Mouse (Mus musculus): Measurements from ENCODE around the gene Gm43302. TPM values are rescaled to one million over a fixed set of nuclear protein-coding genes. Genes with fewer than 3 reads are reported as not detected.
"Not testable (repeated sequence)": the region's sequence is repeated elsewhere in the genome, so short reads cannot be mapped to it uniquely, and the experiment has no call there.

The Gm43302 gene
- polyA plus RNA-seq, 1 experiment from 2014 or later: 0.12 TPM

DNA sequence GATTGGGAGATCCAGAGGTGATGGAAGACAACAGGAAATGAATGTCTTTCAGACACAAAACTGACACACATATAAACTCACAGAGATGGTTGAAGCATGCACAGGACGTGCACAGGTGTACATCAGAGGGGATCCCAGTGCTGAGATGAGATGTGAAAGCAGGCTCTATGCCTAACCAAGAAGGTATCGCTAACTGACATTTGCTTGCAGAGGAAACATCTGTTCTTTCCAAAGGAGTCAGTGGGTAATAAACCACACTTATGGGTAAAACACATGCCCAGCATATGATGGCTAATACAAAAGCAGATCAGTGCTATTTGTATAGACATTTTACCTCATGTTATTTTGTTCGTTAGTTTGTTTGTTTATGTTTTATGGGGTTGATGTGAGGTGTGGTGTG lies 32.8 kb downstream of the Gm43302 start:
- H3K27ac ChIP-seq; H3K4me2 ChIP-seq; ATAC-seq; H3K9me3 ChIP-seq (replicated peaks); H3K36me3 ChIP-seq (ENCODE audit: poor library complexity, severe bottlenecking); H3K9ac ChIP-seq; H3K27me3 ChIP-seq; H3K4me1 ChIP-seq; H3K4me3 ChIP-seq: not testable (repeated sequence)
- WGBS: no CpG with 5 or more reads among the region's 3 CpGs

DNA sequence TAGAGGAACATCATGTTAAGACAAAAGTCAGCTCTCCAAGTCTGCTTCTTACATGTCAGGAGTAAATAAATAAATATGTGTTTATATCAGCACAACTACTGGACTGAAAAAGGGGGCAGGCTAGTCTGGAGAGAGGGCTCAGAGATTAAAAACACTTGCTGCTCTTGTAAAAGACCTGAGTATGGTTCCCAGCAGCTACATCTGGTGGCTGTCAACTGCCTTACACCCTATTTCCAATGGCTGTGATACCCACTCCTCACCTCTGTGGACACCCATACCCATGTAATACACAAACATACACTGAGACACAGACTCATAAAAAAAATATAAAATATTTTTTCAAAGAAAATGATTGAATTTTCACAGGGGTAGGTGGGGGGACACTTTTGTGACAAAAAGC lies 41.0 kb downstream of the Gm43302 start:
- Histone ChIP-seq H3K9me3 (replicated peaks) (no peaks in the 10 kb centered on the region), H3K4me3 (no peak overlapping the region), H3K4me1 (no peaks in the 10 kb centered on the region), H3K9ac (no peak overlapping the region), H3K4me2 (no peak overlapping the region), H3K36me3 (ENCODE audit: poor library complexity, severe bottlenecking) (no peaks in the 10 kb centered on the region), H3K27me3 (no peaks in the 10 kb centered on the region), H3K27ac (no peak overlapping the region)
- ATAC-seq: no peak

DNA sequence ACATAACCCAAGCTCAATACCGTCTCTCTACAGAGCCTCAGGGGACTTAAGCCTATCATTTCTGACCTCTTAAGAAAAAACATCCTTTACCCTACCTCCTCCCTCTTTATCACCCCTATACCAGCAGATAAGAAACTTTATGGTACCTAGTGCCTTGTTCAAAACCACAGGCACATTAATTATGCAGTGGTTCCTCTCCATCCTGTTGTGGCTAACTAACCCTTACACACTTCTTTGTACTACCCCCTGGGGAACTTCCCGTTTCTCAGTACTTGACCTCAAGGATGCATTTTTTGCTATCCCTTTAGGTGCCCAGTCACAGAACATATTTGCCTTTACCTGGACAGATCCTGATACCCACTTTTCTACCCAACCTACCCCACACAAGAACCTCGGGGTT lies 48.8 kb downstream of the Gm43302 start:
- not testable (repeated sequence) for H3K9me3 ChIP-seq (replicated peaks); H3K9ac ChIP-seq; H3K4me1 ChIP-seq; ATAC-seq; H3K4me2 ChIP-seq; H3K36me3 ChIP-seq (ENCODE audit: poor library complexity, severe bottlenecking); H3K4me3 ChIP-seq; H3K27me3 ChIP-seq; H3K27ac ChIP-seq
- 84% methylated on average over 3 of the region's 3 CpGs for WGBS

DNA sequence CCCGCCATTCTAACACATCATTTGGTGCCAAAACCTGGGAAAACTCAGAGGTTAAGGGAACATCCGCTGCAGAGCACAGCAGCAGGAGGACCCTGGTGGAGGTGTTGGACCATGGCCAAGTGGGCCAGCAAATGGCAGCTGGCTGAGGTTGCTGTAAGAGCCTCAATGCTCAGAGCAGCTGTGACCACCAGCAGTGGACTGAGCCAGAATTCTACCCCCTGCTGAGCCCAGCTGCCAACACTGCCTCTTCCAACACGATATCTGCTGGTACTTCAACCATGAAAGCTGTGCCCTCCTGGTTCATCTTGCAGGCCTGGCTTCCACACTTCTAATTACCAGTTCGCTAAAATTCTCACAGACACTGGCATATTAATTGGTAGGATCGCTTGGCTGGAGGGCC lies 52.5 kb downstream of the Gm43302 start:
- 60% methylated on average over 5 of the region's 5 CpGs for WGBS
- H3K4me1 ChIP-seq; H3K4me3 ChIP-seq; ATAC-seq; H3K4me2 ChIP-seq; H3K36me3 ChIP-seq (ENCODE audit: poor library complexity, severe bottlenecking); H3K27me3 ChIP-seq; H3K27ac ChIP-seq; H3K9me3 ChIP-seq (replicated peaks); H3K9ac ChIP-seq: not testable (repeated sequence)

DNA sequence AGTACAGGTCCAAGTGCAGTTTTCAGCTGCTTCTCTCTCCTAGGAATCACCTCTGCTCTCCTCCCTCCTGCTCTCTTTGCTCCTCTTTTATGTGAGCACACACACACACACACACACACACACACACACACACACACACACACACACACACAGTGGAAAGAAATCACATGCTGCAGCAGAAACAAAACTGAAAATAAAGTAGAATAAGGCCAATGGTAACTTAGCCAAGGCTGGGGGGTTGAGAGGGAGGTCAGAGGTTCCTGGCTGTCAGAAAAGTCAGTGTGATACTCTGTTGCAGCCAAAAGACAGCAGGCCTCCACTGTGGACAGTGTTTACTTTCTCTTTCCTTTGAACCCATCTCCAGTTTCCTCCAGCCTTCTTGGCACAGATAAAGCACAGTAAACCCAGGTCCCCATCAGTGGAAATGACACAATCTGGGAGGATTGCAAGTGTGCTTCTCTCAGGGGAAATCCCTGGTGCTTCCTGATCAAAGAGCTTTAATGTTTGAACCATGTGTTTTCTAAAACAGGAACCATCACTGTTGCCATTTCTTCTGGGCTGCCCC lies 53.9 kb downstream of the Gm43302 start, which contains the start of gene Gbp10:
Gbp10 (minus strand) TSS at position 51 of the 565 bp plus-strand sequence.
- not testable (repeated sequence) for H3K9me3 ChIP-seq (replicated peaks); H3K9ac ChIP-seq; H3K27ac ChIP-seq; H3K4me3 ChIP-seq; H3K27me3 ChIP-seq; H3K36me3 ChIP-seq (ENCODE audit: poor library complexity, severe bottlenecking); H3K4me2 ChIP-seq; H3K4me1 ChIP-seq; ATAC-seq

DNA sequence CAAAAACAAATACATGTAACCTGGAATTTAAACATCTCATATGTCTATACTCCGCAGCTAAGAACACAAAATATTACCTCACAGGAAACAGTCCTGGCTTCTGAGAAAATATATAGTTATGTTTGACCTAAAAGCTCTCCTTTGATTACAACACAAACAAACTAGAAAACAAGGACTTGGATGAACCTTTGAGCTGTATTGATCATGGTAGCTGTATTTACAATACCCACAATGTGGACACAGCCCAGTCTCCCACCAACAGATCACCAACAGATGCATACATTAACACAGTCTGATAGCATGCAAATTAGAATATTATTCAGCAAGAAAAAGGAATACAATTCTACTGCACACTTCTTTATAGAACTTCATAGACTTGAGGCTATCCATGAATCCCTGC lies 55.1 kb downstream of the Gm43302 start:
- not testable (repeated sequence) for H3K27ac ChIP-seq; H3K4me1 ChIP-seq; H3K4me3 ChIP-seq; H3K9ac ChIP-seq; H3K36me3 ChIP-seq (ENCODE audit: poor library complexity, severe bottlenecking); ATAC-seq; H3K27me3 ChIP-seq; H3K9me3 ChIP-seq (replicated peaks); H3K4me2 ChIP-seq
- WGBS: 98% methylated on average over 1 of the region's 1 CpGs

DNA sequence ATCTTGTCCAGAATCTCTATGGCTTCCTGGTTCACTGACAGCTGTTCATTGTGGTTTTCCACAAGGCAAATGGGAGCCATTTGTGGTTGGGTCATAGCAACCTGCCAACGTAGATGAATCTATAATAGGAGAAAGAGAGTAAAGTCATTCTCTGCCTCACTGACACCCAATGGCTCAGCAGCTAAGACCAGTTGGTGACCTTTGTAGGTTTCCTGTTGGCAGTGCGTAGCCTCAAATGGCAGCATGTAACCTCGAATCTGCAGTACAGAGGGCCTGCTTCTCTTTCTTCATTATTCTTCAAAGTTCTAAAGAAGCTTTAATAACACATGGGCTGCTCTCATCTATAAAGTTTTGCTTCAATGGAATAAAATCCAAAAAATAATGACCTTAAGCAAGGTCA lies 57.5 kb downstream of the Gm43302 start:
- not testable (repeated sequence) for H3K27ac ChIP-seq; H3K4me1 ChIP-seq; H3K36me3 ChIP-seq (ENCODE audit: poor library complexity, severe bottlenecking); H3K27me3 ChIP-seq; H3K4me3 ChIP-seq; ATAC-seq; H3K4me2 ChIP-seq; H3K9me3 ChIP-seq (replicated peaks); H3K9ac ChIP-seq
- 76% methylated on average over 3 of the region's 3 CpGs for WGBS

DNA sequence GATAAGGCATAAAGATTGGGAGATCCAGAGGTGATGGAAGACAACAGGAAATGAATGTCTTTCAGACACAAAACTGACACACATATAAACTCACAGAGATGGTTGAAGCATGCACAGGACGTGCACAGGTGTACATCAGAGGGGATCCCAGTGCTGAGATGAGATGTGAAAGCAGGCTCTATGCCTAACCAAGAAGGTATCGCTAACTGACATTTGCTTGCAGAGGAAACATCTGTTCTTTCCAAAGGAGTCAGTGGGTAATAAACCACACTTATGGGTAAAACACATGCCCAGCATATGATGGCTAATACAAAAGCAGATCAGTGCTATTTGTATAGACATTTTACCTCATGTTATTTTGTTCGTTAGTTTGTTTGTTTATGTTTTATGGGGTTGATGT lies 84.5 kb downstream of the Gm43302 start:
- H3K27me3 ChIP-seq; H3K4me1 ChIP-seq; H3K9ac ChIP-seq; H3K36me3 ChIP-seq (ENCODE audit: poor library complexity, severe bottlenecking); H3K4me2 ChIP-seq; H3K27ac ChIP-seq; H3K9me3 ChIP-seq (replicated peaks); H3K4me3 ChIP-seq; ATAC-seq: not testable (repeated sequence)
- WGBS: 83% methylated on average over 1 of the region's 3 CpGs

DNA sequence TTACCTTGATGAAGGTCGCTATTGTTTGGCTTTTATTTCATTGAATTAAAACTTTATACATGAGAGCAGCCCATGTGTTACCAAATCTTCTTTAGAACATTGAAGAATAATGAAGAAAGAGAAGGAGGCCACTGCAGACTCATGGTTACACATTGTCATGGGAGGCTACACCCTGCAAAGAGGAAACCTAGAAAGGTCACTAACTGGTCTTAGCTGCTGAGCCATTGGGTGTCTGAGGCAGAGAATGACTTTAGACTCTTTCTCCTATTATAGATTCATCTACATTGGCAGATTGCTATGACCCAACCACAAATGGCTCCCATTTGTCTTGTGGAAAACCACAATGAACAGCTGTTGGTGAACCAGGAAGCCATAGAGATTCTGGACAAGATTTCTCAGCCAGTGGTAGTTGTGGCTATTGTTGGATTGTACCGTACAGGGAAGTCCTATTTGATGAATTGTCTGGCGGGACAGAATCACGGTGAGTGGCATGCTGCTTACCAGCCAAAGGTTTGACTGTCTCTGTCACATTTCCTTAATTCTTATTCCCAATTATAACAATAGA lies 92.6 kb downstream of the Gm43302 start:
- WGBS: 94% methylated on average over 4 of the region's 4 CpGs
- ATAC-seq: not testable (repeated sequence)

DNA sequence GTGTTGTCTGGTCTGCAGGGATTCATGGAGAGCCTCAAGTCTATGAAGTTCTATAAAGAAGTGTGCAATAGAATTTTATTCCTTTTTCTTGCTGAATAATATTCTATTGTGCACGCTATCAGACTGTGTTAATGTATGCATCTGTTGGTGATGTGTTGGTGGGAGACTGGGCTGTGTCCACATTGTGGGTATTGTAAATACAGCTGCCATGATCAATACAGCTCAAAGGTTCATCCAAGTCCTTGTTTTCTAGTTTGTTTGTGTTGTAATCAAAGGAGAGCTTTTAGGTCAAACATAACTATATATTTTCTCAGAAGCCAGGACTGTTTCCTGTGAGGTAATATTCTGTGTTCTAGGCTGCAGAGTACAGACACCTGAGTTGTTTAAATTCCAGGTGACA lies 94.3 kb downstream of the Gm43302 start:
- H3K4me1 ChIP-seq; H3K27ac ChIP-seq; H3K36me3 ChIP-seq (ENCODE audit: poor library complexity, severe bottlenecking); H3K9me3 ChIP-seq (replicated peaks); H3K4me2 ChIP-seq; ATAC-seq; H3K9ac ChIP-seq; H3K27me3 ChIP-seq; H3K4me3 ChIP-seq: not testable (repeated sequence)
- WGBS: 93% methylated on average over 1 of the region's 1 CpGs

More for the DNA sequence above, 92.6 kb downstream of the Gm43302 start:
- not testable (repeated sequence) for H3K36me3 ChIP-seq (ENCODE audit: poor library complexity, severe bottlenecking); H3K27ac ChIP-seq; H3K4me2 ChIP-seq; H3K27me3 ChIP-seq; H3K9me3 ChIP-seq (replicated peaks); H3K4me1 ChIP-seq; H3K9ac ChIP-seq; H3K4me3 ChIP-seq

DNA sequence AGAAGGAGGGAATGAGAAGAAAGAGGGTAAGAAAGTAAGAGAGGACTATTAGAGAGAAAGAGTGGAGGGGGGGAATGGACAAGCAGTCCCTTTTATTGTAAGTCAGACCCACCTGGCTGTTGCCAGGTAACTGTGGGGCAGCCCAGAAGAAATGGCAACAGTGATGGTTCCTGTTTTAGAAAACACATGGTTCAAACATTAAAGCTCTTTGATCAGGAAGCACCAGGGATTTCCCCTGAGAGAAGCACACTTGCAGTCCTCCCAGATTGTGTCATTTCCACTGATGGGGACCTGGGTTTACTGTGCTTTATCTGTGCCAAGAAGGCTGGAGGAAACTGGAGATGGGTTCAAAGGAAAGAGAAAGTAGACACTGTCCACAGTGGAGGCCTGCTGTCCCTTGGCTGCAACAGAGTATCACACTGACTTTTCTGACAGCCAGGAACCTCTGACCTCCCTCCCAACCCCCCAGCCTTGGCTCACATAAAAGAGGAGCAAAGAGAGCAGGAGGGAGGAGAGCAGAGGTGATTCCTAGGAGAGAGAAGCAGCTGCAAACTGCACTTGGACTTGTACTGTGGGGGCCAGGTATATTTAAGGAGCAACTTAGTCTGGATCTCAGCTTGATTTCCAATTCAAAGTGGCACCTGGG lies 95.5 kb downstream of the Gm43302 start:
- H3K9me3 ChIP-seq (replicated peaks); H3K4me1 ChIP-seq; H3K4me2 ChIP-seq: not testable (repeated sequence)

DNA sequence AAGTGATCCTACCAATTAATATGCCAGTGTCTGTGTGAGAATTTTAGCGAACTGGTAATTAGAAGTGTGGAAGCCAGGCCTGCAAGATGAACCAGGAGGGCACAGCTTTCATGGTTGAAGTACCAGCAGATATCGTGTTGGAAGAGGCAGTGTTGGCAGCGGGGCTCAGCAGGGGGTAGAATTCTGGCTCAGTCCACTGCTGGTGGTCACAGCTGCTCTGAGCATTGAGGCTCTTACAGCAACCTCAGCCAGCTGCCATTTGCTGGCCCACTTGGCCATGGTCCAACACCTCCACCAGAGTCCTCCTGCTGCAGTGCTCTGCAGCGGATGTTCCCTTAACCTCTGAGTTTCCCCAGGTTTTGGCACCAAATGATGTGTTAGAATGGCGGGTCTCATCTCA lies 97.2 kb downstream of the Gm43302 start:
- H3K27ac ChIP-seq; H3K4me3 ChIP-seq; H3K36me3 ChIP-seq (ENCODE audit: poor library complexity, severe bottlenecking); H3K4me1 ChIP-seq; ATAC-seq; H3K9ac ChIP-seq; H3K27me3 ChIP-seq; H3K9me3 ChIP-seq (replicated peaks); H3K4me2 ChIP-seq: not testable (repeated sequence)
- 83% methylated on average over 5 of the region's 5 CpGs for WGBS

More for the DNA sequence above, 95.5 kb downstream of the Gm43302 start:
- H3K27ac ChIP-seq; ATAC-seq; H3K27me3 ChIP-seq; H3K4me3 ChIP-seq; H3K36me3 ChIP-seq (ENCODE audit: poor library complexity, severe bottlenecking); H3K9ac ChIP-seq: not testable (repeated sequence)

DNA sequence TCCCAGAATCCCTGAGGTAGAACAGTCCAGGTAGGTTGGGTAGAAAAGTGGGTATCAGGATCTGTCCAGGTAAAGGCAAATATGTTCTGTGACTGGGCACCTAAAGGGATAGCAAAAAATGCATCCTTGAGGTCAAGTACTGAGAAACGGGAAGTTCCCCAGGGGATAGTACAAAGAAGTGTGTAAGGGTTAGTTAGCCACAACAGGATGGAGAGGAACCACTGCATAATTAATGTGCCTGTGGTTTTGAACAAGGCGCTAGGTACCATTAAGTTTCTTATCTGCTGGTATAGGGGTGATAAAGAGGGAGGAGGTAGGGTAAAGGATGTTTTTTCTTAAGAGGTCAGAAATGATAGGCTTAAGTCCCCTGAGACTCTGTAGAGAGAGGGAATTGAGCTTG lies 101.0 kb downstream of the Gm43302 start:
- H3K4me1 ChIP-seq; H3K27me3 ChIP-seq; H3K4me2 ChIP-seq; H3K36me3 ChIP-seq (ENCODE audit: poor library complexity, severe bottlenecking); H3K27ac ChIP-seq; H3K9me3 ChIP-seq (replicated peaks); ATAC-seq; H3K4me3 ChIP-seq; H3K9ac ChIP-seq: not testable (repeated sequence)
- 97% methylated on average over 2 of the region's 2 CpGs for WGBS
